Mouse (Mus musculus) ES-Bruce4 (cell line): ENCODE data around the gene Fam107b. TPM values are rescaled to one million over a fixed set of nuclear protein-coding genes. Genes with fewer than 3 reads are reported as not detected.

ENCODE experiments used
- H3K27ac ChIP-seq: 2 replicates; pipeline ENCODE4 v1.5.1; 2012; ENCODE audit warnings: low read length, inconsistent platforms; ENCODE audit not compliant: insufficient read depth
- H3K27me3 ChIP-seq: 2 replicates; pipeline ENCODE4 v1.6.1; 2012; ENCODE audit warnings: mild to moderate bottlenecking, low read length, inconsistent platforms; ENCODE audit not compliant: control insufficient read depth, poor library complexity, insufficient read depth, severe bottlenecking
- H3K36me3 ChIP-seq: 2 replicates; pipeline ENCODE4 v1.6.1; 2012; ENCODE audit warnings: inconsistent platforms, mild to moderate bottlenecking, low read length, moderate library complexity; ENCODE audit not compliant: control insufficient read depth, poor library complexity, insufficient read depth, severe bottlenecking
- H3K4me1 ChIP-seq: one replicate; pipeline ENCODE4 v1.8.1; 2011; ENCODE audit warnings: low read length; ENCODE audit not compliant: control insufficient read depth, insufficient read depth
- H3K4me3 ChIP-seq: 2 replicates; pipeline ENCODE4 v1.5.1; 2011; ENCODE audit warnings: low read depth, mild to moderate bottlenecking, low read length
- H3K9ac ChIP-seq: 2 replicates; pipeline ENCODE4 v1.6.1; 2012; ENCODE audit warnings: low read depth, mild to moderate bottlenecking, inconsistent platforms; ENCODE audit not compliant: poor library complexity, severe bottlenecking
- H3K9me3 ChIP-seq: replicated peaks from 2 replicates; pipeline ENCODE4 v1.6.1; 2012; ENCODE audit warnings: mild to moderate bottlenecking, low read length, inconsistent platforms; ENCODE audit not compliant: control insufficient read depth, poor library complexity, insufficient read depth, severe bottlenecking
- CTCF ChIP-seq: IDR thresholded peaks from one replicate; pipeline ENCODE4 v1.8.1; 2011; ENCODE audit warnings: low read depth, low read length
- EP300 ChIP-seq: IDR thresholded peaks from 2 replicates; pipeline ENCODE4 v1.6.1; 2011; ENCODE audit warnings: low read depth, low read length; ENCODE audit not compliant: insufficient read depth
- POLR2A ChIP-seq: IDR thresholded peaks from one replicate; pipeline ENCODE4 v1.8.1; 2011; ENCODE audit warnings: low read length; ENCODE audit not compliant: insufficient read depth
- polyA plus RNA-seq: library from polyadenylated mRNA; stranded (reverse); fragments of >200 nt; gene quantifications from 2 replicates; pipeline ENCODE4 v1.2.4, GENCODE M21; 2011; ENCODE audit warnings: low read depth; ENCODE audit not compliant: missing spikeins, insufficient read depth, insufficient read length

Fam107b gene
- polyA plus RNA-seq, 1 experiment = 54.4 TPM

- H3K27ac ChIP-seq = no peak overlapping the region
- no peak overlapping the region for H3K9ac ChIP-seq
- H3K36me3 ChIP-seq = no peaks in the 10 kb centered on the region
- no peaks in the 10 kb centered on the region for H3K4me1 ChIP-seq
- no peaks in the 10 kb centered on the region for H3K27me3 ChIP-seq
- TF ChIP-seq EP300 (no peak), POLR2A (no peak), CTCF (no peak)
- H3K4me3 ChIP-seq = no peak overlapping the region
- H3K9me3 ChIP-seq = no peaks in the 10 kb centered on the region
These were observed 200.1 kb downstream of the Fam107b start for GRCm38 (mm10) chr2:3770383-3770782.

DNA sequence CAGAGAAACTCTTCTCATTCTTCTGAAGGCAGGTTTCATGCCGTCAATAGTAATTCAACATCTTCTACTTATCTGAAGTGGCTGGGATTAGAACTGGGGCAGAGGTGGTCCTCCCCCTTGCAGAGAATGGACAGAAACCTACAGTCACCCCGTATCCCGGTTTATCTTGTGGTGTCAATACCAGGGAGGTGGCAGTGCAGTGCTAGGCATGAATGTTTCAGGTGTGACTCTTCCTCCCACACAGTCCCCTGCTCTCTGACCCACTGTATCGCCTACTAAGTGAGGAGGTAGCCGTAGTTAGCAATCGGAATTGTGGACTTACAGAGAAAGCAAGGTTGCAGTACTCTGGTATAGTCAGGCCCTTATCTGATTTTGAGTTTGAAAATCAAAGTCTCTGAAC is 201.2 kb downstream of the Fam107b start:
- Histone ChIP-seq H3K27ac (no peak overlapping the region), H3K27me3 (no peaks in the 10 kb centered on the region), H3K9me3 (no peaks in the 10 kb centered on the region), H3K4me3 (no peak overlapping the region), H3K4me1 (no peaks in the 10 kb centered on the region), H3K9ac (no peak overlapping the region), H3K36me3 (no peaks in the 10 kb centered on the region)
- TF ChIP-seq POLR2A (no peak), EP300 (no peak), CTCF (no peak)

DNA sequence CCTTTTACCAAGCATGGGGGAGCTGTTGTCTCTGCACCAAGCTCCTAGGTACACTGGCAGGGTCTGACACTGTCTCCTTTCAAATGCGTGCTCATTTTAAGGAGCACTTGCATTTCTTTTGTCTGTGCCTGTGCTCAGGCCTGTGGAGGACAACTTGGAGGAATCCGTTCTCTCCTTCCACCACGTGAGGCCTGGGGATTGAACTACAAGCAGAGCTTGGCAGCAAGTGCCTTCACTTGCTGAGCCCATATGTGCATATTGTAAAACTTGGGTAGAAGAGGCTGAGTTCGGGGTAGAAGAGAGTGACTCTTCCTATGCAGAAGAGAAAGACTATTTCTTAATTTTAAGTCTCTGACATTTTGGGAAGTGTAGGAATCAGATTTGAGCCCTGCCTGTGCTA is 202.8 kb downstream of the Fam107b start:
- Histone ChIP-seq H3K4me1 (no peaks in the 10 kb centered on the region), H3K9ac (no peak overlapping the region), H3K4me3 (no peak overlapping the region), H3K36me3 (no peaks in the 10 kb centered on the region), H3K27ac (no peak overlapping the region), H3K9me3 (no peaks in the 10 kb centered on the region), H3K27me3 (no peaks in the 10 kb centered on the region)
- no peak for TF ChIP-seq CTCF
- no peak for TF ChIP-seq EP300
- no peak for TF ChIP-seq POLR2A

DNA sequence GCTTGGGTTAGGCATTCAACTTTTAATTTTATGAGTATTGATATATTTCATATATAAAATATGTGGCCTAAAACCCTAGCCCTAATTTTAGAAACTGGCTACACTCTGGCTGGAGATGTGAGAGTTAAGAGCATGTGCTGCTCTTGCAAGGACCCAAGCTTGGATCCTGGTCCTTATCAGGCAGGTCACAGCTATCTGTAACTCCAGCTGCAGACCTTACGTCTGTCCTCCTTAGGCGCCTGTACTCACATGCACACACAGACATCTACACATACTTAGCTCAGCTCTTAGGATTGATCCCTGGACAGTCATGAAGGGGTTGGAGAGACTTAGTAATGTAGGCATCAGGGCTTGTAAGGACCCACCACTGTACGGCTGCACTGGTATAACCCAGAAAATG is 205.3 kb downstream of the Fam107b start:
- no peak overlapping the region for H3K27ac ChIP-seq
- no peaks in the 10 kb centered on the region for H3K4me1 ChIP-seq
- no peak overlapping the region for H3K4me3 ChIP-seq
- no peaks in the 10 kb centered on the region for H3K27me3 ChIP-seq
- TF ChIP-seq EP300 (no peak), POLR2A (no peak)
- H3K9ac ChIP-seq = no peak overlapping the region
- no peaks in the 10 kb centered on the region for H3K9me3 ChIP-seq
- H3K36me3 ChIP-seq = no peaks in the 10 kb centered on the region

DNA sequence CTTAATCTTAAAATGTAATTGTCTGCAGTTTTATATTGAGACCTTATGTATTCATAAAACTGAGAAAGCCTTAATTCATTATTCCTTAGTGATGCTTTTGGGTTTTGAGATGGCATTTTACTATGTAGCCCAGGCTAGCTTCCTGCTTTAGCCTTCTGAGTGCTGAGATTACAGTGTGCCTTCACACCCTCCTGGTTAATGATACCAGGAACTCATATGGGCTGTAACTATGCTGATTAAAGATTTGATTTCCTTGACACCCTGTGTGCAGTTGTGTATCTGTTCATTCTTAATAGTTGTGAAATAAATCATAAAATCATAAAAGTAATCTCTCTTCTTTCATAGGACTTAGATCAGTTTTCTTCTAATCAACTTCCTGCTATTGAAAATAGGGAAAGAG is 205.8 kb downstream of the Fam107b start:
- Histone ChIP-seq H3K9ac (no peak overlapping the region), H3K9me3 (no peaks in the 10 kb centered on the region), H3K4me1 (no peaks in the 10 kb centered on the region), H3K27me3 (no peaks in the 10 kb centered on the region), H3K36me3 (no peaks in the 10 kb centered on the region), H3K27ac (no peak overlapping the region), H3K4me3 (no peak overlapping the region)
- TF ChIP-seq CTCF (no peak), POLR2A (no peak), EP300 (no peak)

DNA sequence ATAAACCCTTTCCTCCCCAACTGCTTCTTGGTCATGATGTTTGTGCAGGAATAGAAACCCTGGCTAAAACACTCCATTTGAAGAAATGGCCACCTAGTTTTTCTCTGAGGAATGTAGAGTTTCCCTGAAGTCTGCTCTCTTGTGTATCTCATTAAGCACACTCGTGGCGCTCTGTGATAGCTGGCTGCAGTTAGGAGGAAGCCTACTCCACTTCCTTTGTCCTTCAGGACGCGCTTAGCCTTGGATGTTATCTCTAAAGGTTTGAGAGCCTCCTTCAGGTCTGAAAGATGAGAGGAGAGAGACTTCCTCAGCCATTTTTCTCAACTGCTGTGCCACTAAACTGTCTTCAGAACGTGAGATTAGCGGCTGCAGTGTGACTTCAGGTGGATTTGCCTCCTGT is 207.4 kb downstream of the Fam107b start:
- Histone ChIP-seq H3K4me1 (no peaks in the 10 kb centered on the region), H3K36me3 (no peaks in the 10 kb centered on the region), H3K4me3 (no peak overlapping the region), H3K27me3 (no peaks in the 10 kb centered on the region), H3K9me3 (no peaks in the 10 kb centered on the region), H3K27ac (no peak overlapping the region), H3K9ac (no peak overlapping the region)
- TF ChIP-seq EP300 = no peak
- no peak for TF ChIP-seq CTCF
- TF ChIP-seq POLR2A = no peak
